Mouse (Mus musculus) adrenal gland, adult 18-20 months (tissue): ENCODE results near the gene Spice1. TPM values are rescaled to one million over a fixed set of nuclear protein-coding genes. Genes with fewer than 3 reads are reported as not detected.
A peak's percentile ranks its signal among the peaks of the same experiment; 100 is the strongest.

ENCODE experiments used
- DNase-seq, 2 experiments: peaks; one replicate each; pipeline ENCODE4 v3.0.0; 2021 to 2022; ENCODE audit warnings: low spot score in 2 of 2
- long read RNA-seq, 2 experiments: library from polyadenylated mRNA; stranded (forward); transcript quantifications; one replicate each; pipeline ENCODE4 v2.0.0; 2021
- total RNA-seq, 2 experiments: library from RNA; stranded (reverse); gene quantifications; 1 replicate in 1 of 2; 2 replicates in 1 of 2; pipeline ENCODE4 v1.2.3; 2021

Spice1 gene
- total RNA-seq = 10 to 100 TPM; 17.7 to 21.0 TPM
- long read RNA-seq, experiment 1, full-length matches to known transcripts = 10 of 16 reads
- long read RNA-seq, experiment 1, partial matches to known transcripts = 0 of 16 reads
- long read RNA-seq, experiment 1, other reads (novel, unspliced or antisense) = 6 of 16 reads
- long read RNA-seq, experiment 2, full-length matches to known transcripts = 3 of 20 reads
- long read RNA-seq, experiment 2, partial matches to known transcripts = 7 of 20 reads
- long read RNA-seq, experiment 2, other reads (novel, unspliced or antisense) = 10 of 20 reads

GRCm38 (mm10) chr16:44347071-44347901 lies at the start of gene Spice1:
Gene Spice1, plus strand, starts transcription at chr16:44347121.
- peak; percentile 93 to 96 for DNase-seq

GRCm38 (mm10) chr16:44299438-44300093 lies 47.4 kb upstream of the Spice1 start:
- DNase-seq = no peak

GRCm38 (mm10) chr16:44302126-44302892 lies 44.6 kb upstream of the Spice1 start:
- no peak for DNase-seq

- DNase-seq = no peak
These were observed 43.1 kb upstream of the Spice1 start for GRCm38 (mm10) chr16:44303822-44304221.

GRCm38 (mm10) chr16:44305606-44306005 lies 41.3 kb upstream of the Spice1 start:
- no peak for DNase-seq

GRCm38 (mm10) chr16:44313422-44313821 lies 33.5 kb upstream of the Spice1 start:
- DNase-seq = no peak

GRCm38 (mm10) chr16:44316350-44316749 lies 30.6 kb upstream of the Spice1 start:
- DNase-seq = no peak

- no peak for DNase-seq
These were observed 26.7 kb upstream of the Spice1 start for GRCm38 (mm10) chr16:44320232-44320631.

GRCm38 (mm10) chr16:44328644-44329043 lies 18.3 kb upstream of the Spice1 start:
- DNase-seq = no peak

GRCm38 (mm10) chr16:44330657-44331056 lies 16.3 kb upstream of the Spice1 start:
- no peak for DNase-seq

GRCm38 (mm10) chr16:44331154-44331553 lies 15.8 kb upstream of the Spice1 start:
- no peak for DNase-seq

- DNase-seq = no peak
These were observed 15.3 kb upstream of the Spice1 start for GRCm38 (mm10) chr16:44331671-44331994.

GRCm38 (mm10) chr16:44331995-44332860 lies 14.7 kb upstream of the Spice1 start:
- DNase-seq = peak; percentile 26 to 29

- no peak for DNase-seq
These were observed 14.0 kb upstream of the Spice1 start, which contains the start of gene Sidt1 for GRCm38 (mm10) chr16:44332861-44333284. Gene Sidt1, minus strand, starts transcription at chr16:44333196.

- DNase-seq = no peak
These were observed 9.4 kb upstream of the Spice1 start for GRCm38 (mm10) chr16:44337541-44337940.

- no peak for DNase-seq
These were observed 3.0 kb downstream of the Spice1 start for GRCm38 (mm10) chr16:44349801-44350397.

- no peak for DNase-seq
These were observed 9.4 kb downstream of the Spice1 start for GRCm38 (mm10) chr16:44356291-44356690.

GRCm38 (mm10) chr16:44357571-44358268 lies 10.8 kb downstream of the Spice1 start:
- no peak for DNase-seq
